Mouse (Mus musculus) E14TG2a.4 (cell line): Measurements from ENCODE around the gene Ripor3.

Experiments used
- H3K27me3 ChIP-seq: 2 replicates; pipeline ENCODE4 v1.6.1; 2014; ENCODE audit warnings: low read length, control low read depth; ENCODE audit not compliant: insufficient read depth
- H3K36me3 ChIP-seq: 2 replicates; pipeline ENCODE4 v1.6.1; 2014; ENCODE audit warnings: low read length, control low read depth; ENCODE audit not compliant: insufficient read depth
- H3K4me1 ChIP-seq: replicated peaks from 2 replicates; pipeline ENCODE4 v1.6.1; 2014; ENCODE audit warnings: low read depth, low read length, control low read depth
- H3K4me3 ChIP-seq: replicated peaks from 2 replicates; pipeline ENCODE4 v1.5.1; 2014; ENCODE audit warnings: mild to moderate bottlenecking, low read length
- H3K9me3 ChIP-seq: 2 replicates; pipeline ENCODE4 v1.6.1; 2014; ENCODE audit warnings: low read length, control low read depth
- CTCF ChIP-seq: conservative IDR thresholded peaks from 2 replicates; pipeline ENCODE4 v1.5.1; 2014; ENCODE audit warnings: low read length
- NANOG ChIP-seq: IDR thresholded peaks from 2 replicates; pipeline ENCODE4 v1.6.1; 2014; ENCODE audit warnings: borderline replicate concordance, low read length, mixed read lengths
- POU5F1 ChIP-seq: IDR thresholded peaks from 2 replicates; pipeline ENCODE4 v1.6.1; 2014; ENCODE audit warnings: low read length, borderline replicate concordance

Gene Ripor3

DNA sequence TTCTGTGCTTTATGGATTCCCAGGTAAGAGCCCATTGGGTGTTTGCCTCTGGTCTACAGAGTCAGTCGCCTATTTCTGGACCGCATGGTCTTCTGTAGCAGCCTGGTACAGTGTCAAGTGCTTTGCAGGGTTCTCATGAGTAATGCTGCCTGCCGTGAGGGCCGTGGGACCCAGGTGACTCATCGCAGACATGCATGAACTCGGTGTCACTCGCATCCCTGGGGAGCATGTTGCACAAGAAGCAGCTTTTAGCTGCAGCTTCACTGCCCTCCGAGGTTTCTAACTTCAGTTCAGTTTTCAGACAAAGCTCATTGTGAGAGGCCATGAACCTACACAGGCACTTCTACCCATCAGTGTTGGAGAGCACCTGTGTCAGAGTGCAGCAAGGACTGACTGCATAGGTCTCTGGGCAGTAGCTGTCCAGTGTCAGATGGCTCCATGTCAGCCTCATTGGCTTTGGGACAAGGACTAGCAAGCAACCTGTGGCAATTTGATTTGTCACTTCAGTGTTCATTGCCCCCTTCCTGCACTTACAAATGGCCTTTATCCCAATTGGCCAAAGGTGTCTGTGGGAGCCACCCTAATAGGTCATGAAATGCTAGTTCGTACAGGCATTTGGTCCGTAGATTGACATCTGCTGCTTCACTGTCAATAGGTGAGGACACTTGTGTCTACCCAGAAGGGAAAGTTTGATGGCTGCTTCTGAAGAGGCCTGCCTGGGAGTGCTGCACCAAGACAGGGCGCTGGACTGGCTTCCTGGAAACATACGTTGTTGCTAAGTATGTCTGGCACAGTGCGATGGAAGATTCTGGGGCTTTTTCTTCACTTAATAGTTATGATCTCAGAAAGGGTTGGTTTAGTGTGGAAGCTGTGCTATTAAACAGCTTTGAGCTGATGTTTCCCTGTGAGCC lies 58.9 kb downstream of the Ripor3 start:
- no peak overlapping the region for H3K4me3 ChIP-seq
- H3K9me3 ChIP-seq: no peaks in the 10 kb centered on the region
- no peak for TF ChIP-seq NANOG
- TF ChIP-seq POU5F1: no peak
- no peak for TF ChIP-seq CTCF
- H3K36me3 ChIP-seq: peaks cover 12% of the 10 kb centered on the region; the same call in 1 of the 2 replicates
- H3K4me1 ChIP-seq: peaks cover 19% of the 10 kb centered on the region
- H3K27me3 ChIP-seq: no peaks in the 10 kb centered on the region

GRCm38 (mm10) chr2:167950681-167951080 lies 59.7 kb downstream of the Ripor3 start:
- Histone ChIP-seq H3K4me3 (no peak overlapping the region), H3K36me3 (peaks cover 12% of the 10 kb centered on the region; the same call in 1 of the 2 replicates), H3K4me1 (peaks cover 21% of the 10 kb centered on the region), H3K9me3 (no peaks in the 10 kb centered on the region), H3K27me3 (no peaks in the 10 kb centered on the region)
- TF ChIP-seq NANOG (no peak), POU5F1 (no peak), CTCF (no peak)

GRCm38 (mm10) chr2:167949808-167950207 lies 60.6 kb downstream of the Ripor3 start:
- TF ChIP-seq CTCF: no peak
- no peak for TF ChIP-seq POU5F1
- no peak for TF ChIP-seq NANOG
- H3K27me3 ChIP-seq: no peaks in the 10 kb centered on the region
- H3K9me3 ChIP-seq: no peaks in the 10 kb centered on the region
- H3K4me3 ChIP-seq: no peak overlapping the region
- peaks cover 12% of the 10 kb centered on the region; the same call in 1 of the 2 replicates for H3K36me3 ChIP-seq
- H3K4me1 ChIP-seq: peaks cover 30% of the 10 kb centered on the region

DNA sequence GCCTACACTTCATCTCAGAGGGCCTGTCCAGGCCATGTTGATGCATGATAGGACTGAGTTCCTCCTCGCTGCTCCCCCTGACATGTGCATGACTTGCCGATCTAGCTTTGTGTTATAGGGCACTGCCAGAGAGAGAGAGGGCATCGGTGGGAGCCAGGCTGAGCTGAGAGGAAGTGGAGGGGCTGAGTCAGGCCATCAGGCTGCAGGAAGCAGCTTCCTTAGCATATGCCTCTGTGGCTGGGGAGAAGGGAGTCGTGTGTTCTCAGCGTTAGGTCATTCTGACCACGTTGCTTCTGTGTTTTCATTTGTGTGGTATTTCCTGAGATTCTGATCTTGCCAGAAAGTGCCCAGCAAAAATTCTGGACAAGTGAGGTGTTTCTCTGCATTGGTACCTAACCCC lies 61.2 kb downstream of the Ripor3 start:
- no peak for TF ChIP-seq POU5F1
- TF ChIP-seq NANOG: no peak
- TF ChIP-seq CTCF: no peak

DNA sequence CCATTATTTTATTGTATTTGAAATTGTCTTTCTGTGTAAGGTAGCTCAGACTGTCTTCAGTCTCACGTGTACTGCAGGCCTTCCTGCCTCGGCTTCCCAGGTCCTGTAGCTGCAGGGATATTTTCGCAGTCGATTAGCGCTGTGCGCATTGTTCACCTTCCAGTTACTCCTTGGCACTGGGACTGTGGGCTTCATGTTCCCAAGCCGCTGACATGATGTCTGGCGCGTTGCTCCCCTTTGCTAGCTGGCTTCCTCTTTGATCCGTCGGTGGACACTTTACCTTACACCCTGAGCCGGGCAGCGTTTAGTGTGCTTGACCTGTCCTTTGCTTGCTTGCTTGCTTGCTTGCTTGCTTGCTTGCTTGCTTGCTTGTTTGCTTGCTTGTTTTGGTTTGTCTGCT lies 61.9 kb downstream of the Ripor3 start:
- TF ChIP-seq NANOG (no peak), CTCF (no peak), POU5F1 (no peak)
- H3K36me3 ChIP-seq: peaks cover 13% of the 10 kb centered on the region; the same call in 1 of the 2 replicates
- H3K9me3 ChIP-seq: no peaks in the 10 kb centered on the region
- H3K4me1 ChIP-seq: peaks cover 43% of the 10 kb centered on the region
- no peaks in the 10 kb centered on the region for H3K27me3 ChIP-seq
- no peak overlapping the region for H3K4me3 ChIP-seq

More for the DNA sequence above, 61.2 kb downstream of the Ripor3 start:
- no peak overlapping the region for H3K4me3 ChIP-seq
- H3K36me3 ChIP-seq: peaks cover 12% of the 10 kb centered on the region; the same call in 1 of the 2 replicates
- peaks cover 36% of the 10 kb centered on the region for H3K4me1 ChIP-seq
- H3K27me3 ChIP-seq: no peaks in the 10 kb centered on the region
- H3K9me3 ChIP-seq: no peaks in the 10 kb centered on the region

GRCm38 (mm10) chr2:167948047-167948446 lies 62.4 kb downstream of the Ripor3 start:
- H3K27me3 ChIP-seq: no peaks in the 10 kb centered on the region
- H3K9me3 ChIP-seq: no peaks in the 10 kb centered on the region
- H3K36me3 ChIP-seq: peaks cover 17% of the 10 kb centered on the region; the same call in 1 of the 2 replicates
- peaks cover 48% of the 10 kb centered on the region for H3K4me1 ChIP-seq
- no peak overlapping the region for H3K4me3 ChIP-seq
- TF ChIP-seq NANOG (no peak), CTCF (no peak), POU5F1 (no peak)

DNA sequence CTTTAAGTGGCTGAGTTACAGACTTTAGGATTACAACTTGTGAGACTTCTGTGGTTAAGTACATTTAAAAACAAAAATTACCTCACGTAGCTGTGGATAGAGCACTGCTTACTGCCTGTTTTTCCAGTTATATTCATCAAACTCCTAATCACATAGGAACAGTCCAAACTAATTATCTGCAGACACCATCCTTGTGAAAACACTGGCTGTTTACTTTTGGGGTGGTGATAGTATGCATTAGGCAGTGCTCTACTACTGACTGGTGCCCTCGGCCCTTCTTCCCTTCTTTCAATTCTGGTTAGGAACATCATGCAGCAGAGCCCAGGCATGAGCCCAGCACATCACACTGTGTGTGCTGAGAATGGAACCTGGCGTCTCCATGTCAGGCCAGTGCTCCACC lies 63.2 kb downstream of the Ripor3 start:
- Histone ChIP-seq H3K4me3 (no peak overlapping the region), H3K9me3 (no peaks in the 10 kb centered on the region), H3K27me3 (no peaks in the 10 kb centered on the region), H3K36me3 (peaks cover 17% of the 10 kb centered on the region; the same call in 1 of the 2 replicates), H3K4me1 (peaks cover 56% of the 10 kb centered on the region)
- TF ChIP-seq NANOG (no peak), POU5F1 (no peak)

GRCm38 (mm10) chr2:167945451-167945850 lies 65.0 kb downstream of the Ripor3 start:
- H3K4me3 ChIP-seq: no peak overlapping the region
- H3K4me1 ChIP-seq: peaks cover 74% of the 10 kb centered on the region
- no peak for TF ChIP-seq CTCF
- TF ChIP-seq POU5F1: no peak
- TF ChIP-seq NANOG: no peak
- no peaks in the 10 kb centered on the region for H3K9me3 ChIP-seq
- no peaks in the 10 kb centered on the region for H3K27me3 ChIP-seq
- H3K36me3 ChIP-seq: peaks cover 8% of the 10 kb centered on the region; the same call in 1 of the 2 replicates

GRCm38 (mm10) chr2:167944193-167944592 lies 66.2 kb downstream of the Ripor3 start:
- Histone ChIP-seq H3K4me3 (no peak overlapping the region), H3K36me3 (peaks cover 8% of the 10 kb centered on the region; the same call in 1 of the 2 replicates), H3K4me1 (peaks cover 84% of the 10 kb centered on the region), H3K27me3 (no peaks in the 10 kb centered on the region), H3K9me3 (no peaks in the 10 kb centered on the region)
- TF ChIP-seq POU5F1: no peak
- no peak for TF ChIP-seq NANOG
- TF ChIP-seq CTCF: no peak
